Mouse (Mus musculus) ES-Bruce4 (cell line): ENCODE measurements at regions not wholly inside any gene's neighbourhood (a gene's known extent, or its start where the extent isn't known, plus 50 kb on each side); places are given as distances from the start of the nearest gene placed in this dataset.

ENCODE experiments used
- CTCF ChIP-seq: IDR thresholded peaks from one replicate; pipeline ENCODE4 v1.8.1; 2011; ENCODE audit warnings: low read depth, low read length
- EP300 ChIP-seq: IDR thresholded peaks from 2 replicates; pipeline ENCODE4 v1.6.1; 2011; ENCODE audit warnings: low read depth, low read length; ENCODE audit not compliant: insufficient read depth
- POLR2A ChIP-seq: IDR thresholded peaks from one replicate; pipeline ENCODE4 v1.8.1; 2011; ENCODE audit warnings: low read length; ENCODE audit not compliant: insufficient read depth

DNA sequence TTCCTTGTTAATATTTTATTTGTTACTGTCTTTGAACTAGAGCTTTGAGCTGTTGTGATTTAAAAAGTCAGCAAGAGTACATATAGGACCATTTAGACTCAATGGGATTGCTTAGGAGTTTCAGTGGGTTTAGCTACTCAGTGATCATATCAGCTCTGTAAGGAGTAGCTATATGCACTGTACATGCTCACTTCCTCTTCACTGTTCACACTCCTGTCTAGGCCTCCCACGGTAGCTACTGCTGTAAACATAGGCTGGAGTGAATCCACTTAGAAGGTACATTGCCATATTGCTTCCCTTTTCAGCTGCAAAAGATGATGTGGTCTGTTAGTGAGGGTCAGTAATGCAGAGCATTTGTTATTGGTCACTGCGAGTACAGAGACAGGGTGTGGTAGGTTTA, 408.6 kb downstream of the Tmem161b start:
- no peak for TF ChIP-seq POLR2A
- TF ChIP-seq CTCF, result no peak
- TF ChIP-seq EP300, result no peak
